Mouse (Mus musculus): ENCODE measurements around the gene Snx29. TPM values are rescaled to one million over a fixed set of nuclear protein-coding genes. Genes with fewer than 3 reads are reported as not detected.

Gene Snx29
- total RNA-seq, 2 experiments from 2014 or later = 18.0 to 26.7 TPM

DNA sequence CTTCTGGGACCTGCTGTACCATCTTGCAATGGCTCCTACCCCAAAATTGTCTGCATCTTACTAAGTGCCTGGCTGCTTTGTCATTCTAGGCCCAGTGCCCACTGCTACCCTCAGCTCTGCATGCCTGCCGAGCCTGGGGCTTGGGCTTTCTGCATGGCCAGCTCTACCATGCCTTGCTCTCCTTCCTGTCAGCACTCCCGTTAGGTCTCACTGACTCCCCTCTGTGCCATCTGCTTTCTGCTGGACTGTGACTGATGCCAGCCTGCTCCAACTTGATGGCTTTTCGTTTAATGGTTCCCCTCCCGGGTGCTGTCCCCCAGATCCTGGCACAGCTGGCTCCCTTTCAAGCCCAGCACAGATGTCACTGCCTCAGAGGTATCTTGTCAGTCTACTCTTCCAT lies 150.1 kb downstream of the Snx29 start:
- intact Hi-C loops (cut with DNase I) = loop anchor here (5.0 kb wide), 1 partner anchor 219 kb away; no protein-coding TSS in a partner anchor
- DNase-seq (ENCODE audit: low spot score in 2 of 2) = no peak

GRCm38 (mm10) chr16:11473474-11473873 lies 150.8 kb downstream of the Snx29 start:
- intact Hi-C loops (cut with DNase I) = loop anchor here (5.0 kb wide), 1 partner anchor 219 kb away; no protein-coding TSS in a partner anchor
- no peak for DNase-seq (ENCODE audit: low spot score in 2 of 2)

GRCm38 (mm10) chr16:11473893-11474505 lies 151.3 kb downstream of the Snx29 start:
- DNase-seq (ENCODE audit: low spot score in 2 of 2) = no peak
- intact Hi-C loops (cut with DNase I) = loop anchor here (5.0 kb wide), 1 partner anchor 218 kb away; no protein-coding TSS in a partner anchor

DNA sequence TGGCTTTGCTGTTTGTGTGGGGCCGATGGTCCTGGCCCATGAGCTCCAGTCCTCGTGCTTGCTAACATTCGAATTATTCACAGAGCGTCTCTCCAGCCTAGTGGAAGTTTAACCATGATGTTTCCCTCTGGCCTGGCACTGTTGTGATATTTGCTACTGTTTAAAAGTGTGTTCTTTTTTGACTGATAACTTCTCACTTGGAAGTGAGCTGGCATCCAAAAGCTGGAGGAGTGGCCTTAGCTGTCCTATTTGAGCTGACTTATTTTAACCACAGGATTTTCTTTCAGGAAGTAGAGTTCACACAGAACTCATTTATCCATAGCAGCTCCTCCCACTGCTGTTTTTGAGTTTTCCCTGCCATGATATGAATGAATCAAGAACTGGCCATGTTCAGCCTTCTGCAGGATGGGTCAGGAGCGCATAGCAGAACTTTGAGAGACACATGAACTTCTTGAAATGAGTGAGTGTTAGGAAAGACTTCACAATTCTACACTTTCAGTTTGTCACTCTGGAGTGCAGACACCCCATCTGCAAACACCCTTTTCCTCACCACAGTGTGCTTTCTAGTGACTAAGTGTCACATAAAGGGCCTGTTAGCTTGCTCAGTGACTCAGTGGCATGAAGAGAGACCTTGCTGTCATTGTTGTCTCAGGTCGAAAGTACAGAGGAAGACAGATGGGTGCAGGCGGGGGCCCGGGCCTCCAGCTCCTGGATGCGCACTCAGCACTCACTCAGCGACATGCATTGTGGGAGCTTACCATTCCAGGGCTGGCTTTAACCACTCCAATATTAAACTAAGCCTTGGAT lies 152.6 kb downstream of the Snx29 start:
- DNase-seq (ENCODE audit: low spot score in 2 of 2) = no peak
- intact Hi-C loops (cut with DNase I) = no loop called here

DNA sequence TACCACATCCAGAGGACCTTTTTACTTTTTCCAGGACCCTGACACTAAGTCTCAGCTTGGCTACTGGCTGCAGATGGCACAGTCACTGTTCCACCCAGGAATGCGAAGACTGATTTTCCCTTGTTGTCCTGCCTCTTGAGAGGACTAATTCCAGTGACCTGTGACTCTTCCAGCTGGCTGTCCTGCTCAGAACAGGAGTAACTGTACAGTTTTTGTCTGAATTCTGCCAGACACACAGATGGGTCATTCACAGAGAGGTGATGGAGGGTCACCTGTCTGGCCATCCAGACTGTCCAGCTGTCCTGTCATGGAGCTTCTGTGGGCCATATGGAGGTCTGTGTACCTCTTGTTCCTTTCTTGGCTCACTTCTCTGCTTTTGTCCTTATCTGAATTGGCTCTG lies 153.6 kb downstream of the Snx29 start:
- no peak for DNase-seq (ENCODE audit: low spot score in 2 of 2)
- intact Hi-C loops (cut with DNase I) = no loop called here

- intact Hi-C loops (cut with DNase I) = no loop called here
- no peak for DNase-seq (ENCODE audit: low spot score in 2 of 2)
These were observed 154.3 kb downstream of the Snx29 start for GRCm38 (mm10) chr16:11476968-11477367.

- no peak for DNase-seq (ENCODE audit: low spot score in 2 of 2)
- intact Hi-C loops (cut with DNase I) = no loop called here
These were observed 154.9 kb downstream of the Snx29 start for GRCm38 (mm10) chr16:11477591-11477990.

DNA sequence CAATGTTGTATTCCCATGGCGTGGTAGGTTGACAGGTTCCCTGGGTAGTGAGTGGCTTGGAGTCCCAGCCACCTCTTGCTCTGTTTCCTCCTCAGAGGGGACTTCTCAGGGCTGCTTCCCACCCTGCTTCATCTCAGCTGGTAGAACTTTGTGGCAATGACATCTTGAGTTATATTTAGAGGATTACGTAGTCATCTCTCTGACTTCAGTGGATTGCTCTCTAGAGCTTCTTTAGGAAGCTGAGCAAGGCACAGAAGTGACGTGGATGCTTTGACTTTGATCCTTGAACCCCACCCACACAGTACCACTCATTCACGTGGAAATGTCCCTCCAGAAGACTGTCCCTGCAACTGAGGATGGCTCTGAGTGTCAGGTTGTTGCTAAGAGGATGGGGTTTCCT lies 156.9 kb downstream of the Snx29 start:
- intact Hi-C loops (cut with DNase I) = no loop called here
- no peak for DNase-seq (ENCODE audit: low spot score in 2 of 2)

DNA sequence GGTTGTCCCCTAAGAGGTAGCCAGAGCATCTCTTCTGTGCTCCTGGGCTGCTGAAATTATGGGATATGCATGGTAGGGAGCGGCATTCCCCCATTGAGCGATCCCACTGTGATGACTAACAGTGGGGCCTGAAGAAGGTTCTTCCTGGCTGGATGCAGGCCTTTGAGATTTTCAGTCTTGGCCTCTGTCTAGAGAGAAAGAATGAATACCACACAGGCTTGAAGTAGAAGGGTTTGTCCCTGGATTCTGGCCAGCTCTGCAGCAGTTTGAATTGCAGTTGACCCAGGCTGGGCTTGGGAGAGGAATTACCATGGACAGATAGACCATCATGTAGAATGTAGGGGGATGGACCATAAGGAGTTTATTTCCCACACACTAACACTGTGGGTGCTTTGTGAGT lies 159.5 kb downstream of the Snx29 start:
- no peak for DNase-seq (ENCODE audit: low spot score in 2 of 2)
- intact Hi-C loops (cut with DNase I) = no loop called here

GRCm38 (mm10) chr16:11494895-11495294 lies 172.2 kb downstream of the Snx29 start:
- DNase-seq (ENCODE audit: low spot score in 2 of 2) = no peak
- intact Hi-C loops (cut with DNase I) = no loop called here

DNA sequence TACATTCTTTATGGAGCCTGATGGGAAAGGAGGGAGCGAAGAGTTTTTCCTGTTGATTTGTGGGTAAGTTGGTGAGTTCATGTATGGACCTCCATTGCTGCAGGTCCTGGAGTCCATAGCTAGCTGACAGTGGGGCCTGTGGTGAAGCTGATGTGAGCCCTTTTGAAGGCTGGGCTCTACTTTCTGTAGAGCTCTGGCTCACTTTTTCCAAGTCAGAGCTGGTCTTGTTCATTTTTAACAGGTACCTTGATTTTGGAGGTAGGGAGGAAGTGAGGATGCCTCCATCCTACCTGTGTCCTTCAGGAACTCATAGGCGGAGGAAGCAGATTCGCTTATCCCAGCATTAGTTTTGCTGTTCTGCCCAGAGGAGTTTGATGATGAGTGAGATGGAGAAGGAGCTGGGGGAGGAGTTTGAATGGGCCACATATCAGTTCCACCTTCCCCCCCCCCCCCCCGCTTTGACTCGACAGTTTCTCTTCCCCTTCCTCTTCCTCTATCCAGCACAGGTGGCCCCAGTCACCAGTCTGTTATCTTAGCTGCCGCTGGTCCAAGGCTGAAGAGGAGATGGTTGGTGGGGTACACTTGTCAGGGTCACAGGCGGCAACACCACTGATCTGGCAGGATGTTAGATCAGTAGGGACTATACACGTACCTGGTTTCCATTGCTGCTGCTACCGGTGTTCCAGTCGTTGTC lies 173.4 kb downstream of the Snx29 start:
- intact Hi-C loops (cut with DNase I) = no loop called here
- DNase-seq (ENCODE audit: low spot score in 2 of 2) = no peak

GRCm38 (mm10) chr16:11496721-11497120 lies 174.0 kb downstream of the Snx29 start:
- no peak for DNase-seq (ENCODE audit: low spot score in 2 of 2)
- intact Hi-C loops (cut with DNase I) = no loop called here

DNA sequence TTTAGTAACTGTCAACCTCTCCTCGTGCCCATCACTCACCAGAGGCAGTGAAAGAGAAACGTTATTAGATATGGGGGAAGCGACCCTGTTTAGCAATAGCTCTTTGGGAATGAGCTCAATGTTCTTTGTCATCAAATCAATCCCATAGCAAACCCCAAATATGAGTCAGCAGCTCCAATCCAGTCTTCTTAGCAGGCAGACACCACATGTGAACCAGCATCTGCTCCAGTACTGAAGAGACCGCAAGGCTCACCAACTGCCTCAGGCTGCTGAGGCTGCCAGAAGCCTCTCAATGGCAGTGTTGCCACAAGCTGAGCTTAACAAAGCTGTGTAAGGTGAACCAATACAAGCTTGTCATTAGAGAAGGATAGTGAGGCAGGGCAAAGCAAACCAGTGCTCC lies 177.4 kb downstream of the Snx29 start:
- intact Hi-C loops (cut with DNase I) = no loop called here
- DNase-seq (ENCODE audit: low spot score in 2 of 2) = no peak

DNA sequence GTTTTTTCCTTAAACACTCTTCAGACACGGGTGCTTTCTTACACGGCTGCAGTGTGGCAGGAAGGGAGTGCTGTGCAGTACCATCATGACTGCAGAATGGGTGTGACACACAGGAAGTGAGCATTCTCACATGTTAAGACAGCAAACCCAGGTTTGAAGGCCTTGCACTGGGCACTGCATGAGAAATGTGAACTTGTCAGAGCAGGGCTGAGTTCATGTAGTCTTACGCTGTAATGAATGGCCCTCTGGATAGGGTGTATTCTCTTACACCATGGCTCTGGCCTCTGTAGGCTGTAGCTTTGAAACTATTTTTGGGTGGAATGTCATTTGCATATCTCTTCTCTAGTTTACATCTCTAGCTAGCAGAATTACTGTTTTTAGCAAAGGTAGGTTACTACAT lies 178.4 kb downstream of the Snx29 start:
- intact Hi-C loops (cut with DNase I) = no loop called here
- DNase-seq (ENCODE audit: low spot score in 2 of 2) = no peak

GRCm38 (mm10) chr16:11501611-11502010 lies 178.9 kb downstream of the Snx29 start:
- intact Hi-C loops (cut with DNase I) = no loop called here
- DNase-seq (ENCODE audit: low spot score in 2 of 2) = no peak

GRCm38 (mm10) chr16:11504666-11505491 lies 182.2 kb downstream of the Snx29 start:
- intact Hi-C loops (cut with DNase I) = no loop called here
- no peak for DNase-seq (ENCODE audit: low spot score in 2 of 2)

GRCm38 (mm10) chr16:11505492-11506176 lies 182.9 kb downstream of the Snx29 start:
- DNase-seq (ENCODE audit: low spot score in 2 of 2) = peak in 1 of 2 experiments; percentile 18
- intact Hi-C loops (cut with DNase I) = no loop called here

DNA sequence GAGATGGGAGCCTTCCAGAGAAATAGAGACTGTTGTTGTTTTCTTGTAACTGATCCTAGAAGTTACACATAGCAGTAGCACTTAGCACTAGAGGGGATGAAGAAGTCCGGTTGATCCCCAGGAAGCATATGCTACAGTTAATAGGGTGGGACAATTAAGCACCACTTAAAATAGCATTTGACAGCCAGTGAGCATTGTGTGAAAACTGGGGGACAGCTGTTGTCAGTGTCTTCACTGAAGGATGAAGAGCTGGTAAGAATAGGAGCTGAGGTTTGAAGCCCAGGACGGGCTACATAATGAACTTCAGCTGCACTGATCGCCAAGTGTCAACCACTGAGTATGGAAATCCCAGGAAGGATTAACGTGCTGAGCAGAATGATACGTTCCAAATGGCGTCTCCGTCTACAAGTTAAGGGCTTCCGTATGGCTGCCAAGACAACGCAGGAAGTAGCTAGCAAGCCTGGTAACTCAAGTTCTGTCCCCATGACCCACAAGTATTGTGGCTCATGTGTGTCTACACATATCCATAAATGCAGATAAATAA lies 184.6 kb downstream of the Snx29 start:
- DNase-seq (ENCODE audit: low spot score in 2 of 2) = no peak
- intact Hi-C loops (cut with DNase I) = no loop called here

DNA sequence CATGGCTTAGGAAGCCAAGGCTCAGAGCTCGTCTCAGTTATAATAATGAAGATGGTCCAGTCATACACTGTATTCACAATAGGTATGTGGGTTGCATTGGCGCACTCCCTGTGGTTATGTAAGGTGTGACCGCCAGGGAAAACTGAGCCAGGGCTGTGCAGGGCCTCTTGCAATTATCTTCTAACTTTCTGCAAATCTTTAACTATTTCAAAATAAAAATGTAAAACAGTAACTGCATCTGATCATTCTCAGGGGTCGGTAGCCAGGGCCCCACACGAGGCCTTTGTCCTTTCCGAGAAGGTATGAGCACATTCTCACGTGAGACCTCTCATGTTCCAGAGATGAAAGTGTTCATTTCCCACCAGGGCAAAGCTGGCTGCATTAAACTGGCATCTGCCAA lies 185.6 kb downstream of the Snx29 start:
- intact Hi-C loops (cut with DNase I) = no loop called here
- no peak for DNase-seq (ENCODE audit: low spot score in 2 of 2)
